Mouse (Mus musculus) left cerebral cortex, adult 18-20 months (tissue): ENCODE data around the gene Gabra1. TPM values are rescaled to one million over a fixed set of nuclear protein-coding genes. Genes with fewer than 3 reads are reported as not detected.

ENCODE experiments used
- DNase-seq, 2 experiments: peaks; one replicate each; pipeline ENCODE4 v3.0.0; 2021 to 2022; ENCODE audit warnings: low spot score in 2 of 2, mixed read lengths in 1 of 2
- long read RNA-seq, 2 experiments: library from polyadenylated mRNA; stranded (forward); transcript quantifications; one replicate each; pipeline ENCODE4 v2.0.0; 2021
- total RNA-seq, 2 experiments: library from RNA; stranded (reverse); gene quantifications; 2 replicates each; pipeline ENCODE4 v1.2.3; 2021

Gabra1 gene
- 100 to 1,000 TPM; 568 to 710 TPM for total RNA-seq
- long read RNA-seq, experiment 1, full-length matches to known transcripts, result 188 of 241 reads
- long read RNA-seq, experiment 1, partial matches to known transcripts, result 27 of 241 reads
- long read RNA-seq, experiment 1, other reads (novel, unspliced or antisense), result 26 of 241 reads
- long read RNA-seq, experiment 2, full-length matches to known transcripts, result 128 of 183 reads
- long read RNA-seq, experiment 2, partial matches to known transcripts, result 50 of 183 reads
- long read RNA-seq, experiment 2, other reads (novel, unspliced or antisense), result 5 of 183 reads

DNA sequence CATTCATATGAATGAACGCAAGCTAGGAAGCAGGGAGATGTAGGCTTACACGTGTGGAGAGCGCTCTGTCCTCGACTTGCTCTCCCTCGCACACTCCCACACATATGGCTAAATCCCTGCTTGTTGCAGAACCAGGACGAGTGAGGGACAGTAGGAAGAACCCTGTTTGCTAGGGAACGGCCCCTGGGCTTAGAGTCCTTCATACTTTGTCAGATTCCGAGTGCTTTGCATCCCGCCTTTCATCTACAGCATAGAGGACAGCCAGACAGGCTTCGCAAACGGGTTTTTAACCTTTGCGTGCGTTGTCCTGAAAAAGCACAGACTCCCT lies at the start of gene Gabra1:
Gene Gabra1, minus strand, starts transcription at position 106 of the 328 bp plus-strand sequence.
- peak; percentile 46 to 61 for DNase-seq

DNA sequence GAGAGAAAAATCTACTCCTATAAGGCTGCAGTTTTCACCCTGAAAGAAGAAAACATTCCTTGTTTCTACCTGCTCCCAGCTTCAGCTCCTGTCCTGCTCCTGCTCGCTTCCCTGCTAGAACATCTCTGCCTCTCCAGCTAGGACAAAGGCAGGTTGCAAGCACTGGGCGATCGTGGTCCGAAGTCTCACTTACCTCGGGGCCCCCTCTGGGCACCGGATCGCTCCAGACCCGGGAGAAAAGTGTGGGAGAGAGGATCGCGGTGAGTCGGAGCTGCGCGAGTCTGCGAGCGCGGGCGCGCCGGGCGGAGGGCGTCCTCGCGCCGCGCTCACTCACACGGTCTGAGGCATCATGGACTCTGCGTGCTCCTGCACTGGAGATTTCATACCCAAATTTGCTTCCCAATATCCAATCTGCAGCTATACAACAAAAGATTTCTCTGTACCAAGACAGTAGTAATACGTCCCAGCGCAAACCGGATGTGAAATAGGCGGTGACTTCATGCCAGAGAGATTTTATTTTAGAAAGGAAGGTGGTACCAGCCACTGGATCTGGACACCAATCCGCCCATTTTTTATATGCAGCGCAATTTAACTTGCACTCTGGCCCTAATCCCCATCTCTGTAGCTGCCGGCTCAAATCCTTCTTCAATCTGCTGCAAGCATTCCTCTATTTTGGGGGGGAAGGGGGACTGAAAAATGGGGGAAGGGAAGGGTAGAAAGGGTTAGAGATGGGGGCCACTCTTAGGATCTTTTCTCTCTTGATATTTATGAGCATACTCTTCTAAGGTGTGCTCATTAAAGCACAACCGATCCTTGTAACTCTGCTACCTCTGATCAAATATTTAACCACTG lies 531 bp downstream of the Gabra1 start:
- peak; percentile 56 to 75 for DNase-seq

GRCm38 (mm10) chr11:42181426-42181825 lies 1.3 kb downstream of the Gabra1 start:
- peak in 1 of 2 experiments; percentile 29 for DNase-seq

DNA sequence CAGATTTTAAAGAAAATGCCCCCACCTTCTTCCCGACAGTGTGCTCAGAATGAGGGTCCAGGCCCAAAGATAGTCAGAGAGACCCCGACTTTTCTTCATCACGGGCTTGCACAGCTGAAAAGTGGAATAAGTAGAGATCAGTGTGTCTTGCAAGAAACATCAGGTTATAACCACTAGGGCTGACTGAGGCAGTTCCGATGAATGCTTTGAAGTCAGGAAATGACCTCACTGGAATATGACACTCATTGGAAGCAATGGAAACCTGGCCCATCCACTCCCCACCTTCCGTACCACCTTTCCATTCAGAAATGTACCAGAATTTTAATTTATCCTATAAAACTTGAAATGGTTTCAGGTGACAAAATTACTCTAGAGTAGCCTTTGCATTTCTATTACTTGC lies 3.2 kb downstream of the Gabra1 start:
- DNase-seq, result no peak

DNA sequence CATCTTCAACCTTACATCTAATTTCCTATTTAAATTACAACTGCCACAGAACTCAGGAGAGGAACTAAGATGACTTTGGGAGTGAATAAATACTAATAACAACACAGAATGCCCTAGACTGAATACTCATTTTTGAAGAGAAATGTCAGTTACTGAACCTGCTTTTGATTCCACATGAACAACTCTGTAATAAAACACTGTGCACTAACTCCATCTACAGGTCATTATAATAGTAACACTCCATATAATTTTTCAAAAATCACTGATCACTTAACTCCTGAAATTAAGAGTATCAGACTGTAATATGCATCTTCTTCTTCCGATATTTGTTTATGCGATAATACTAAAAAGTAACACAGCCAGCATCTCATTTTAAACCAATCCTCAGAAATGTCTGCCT lies 4.4 kb downstream of the Gabra1 start:
- no peak for DNase-seq

- DNase-seq, result no peak
Observed at GRCm38 (mm10) chr11:42151396-42151795, 31.3 kb downstream of the Gabra1 start.

GRCm38 (mm10) chr11:42116931-42117330 lies 65.8 kb downstream of the Gabra1 start:
- DNase-seq, result no peak

GRCm38 (mm10) chr11:42110051-42110450 lies 72.7 kb downstream of the Gabra1 start:
- DNase-seq, result no peak

DNA sequence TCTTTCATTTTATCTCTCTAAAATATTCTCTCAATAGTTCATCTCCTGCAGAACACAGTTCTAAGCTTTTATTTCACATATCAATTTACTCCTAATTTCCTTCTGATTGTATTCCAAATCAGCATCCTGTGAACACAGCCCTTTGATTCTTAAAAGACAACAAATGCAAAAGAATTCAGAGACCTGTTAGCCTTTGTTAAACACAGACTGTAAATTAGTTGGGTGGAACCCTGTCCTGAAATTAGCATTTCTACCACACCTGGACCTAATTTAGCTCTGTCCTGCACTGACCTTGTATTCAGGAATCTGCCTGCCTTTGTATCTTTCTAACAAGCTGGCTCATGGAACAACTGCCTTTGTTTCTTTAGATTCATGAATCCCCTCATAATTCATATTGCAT lies 73.1 kb downstream of the Gabra1 start:
- DNase-seq, result no peak

DNA sequence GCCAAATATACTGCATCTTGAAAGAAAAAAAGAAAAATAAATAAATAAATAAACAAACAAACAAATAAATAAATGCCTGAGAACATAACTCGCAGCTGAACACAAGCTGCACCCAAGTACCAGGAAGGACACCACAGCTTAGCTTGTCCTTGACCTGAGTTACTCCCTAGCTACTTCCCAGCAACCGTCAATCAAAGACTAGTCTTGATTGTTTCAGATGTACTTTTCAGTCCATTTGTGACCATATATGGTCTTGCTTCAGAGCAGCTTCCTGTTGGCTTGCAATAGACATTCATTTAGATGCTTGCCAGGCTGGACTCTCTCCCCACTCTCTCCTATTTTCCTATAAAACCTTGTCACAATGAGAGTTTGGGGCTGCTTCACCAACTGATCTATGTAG lies 87.2 kb downstream of the Gabra1 start:
- DNase-seq, result no peak

Other genes starting within 250 kb of the Gabra1 start
- 100 to 1,000 TPM; 184 to 209 TPM for gene Gabrg2, start 182.1 kb downstream of the Gabra1 start, total RNA-seq
- not detected for gene Gabra6, start 138.1 kb upstream of the Gabra1 start, total RNA-seq
- gene Gabrb2, start 236.8 kb upstream of the Gabra1 start, total RNA-seq, result 100 to 1,000 TPM; 184 to 191 TPM